Mouse (Mus musculus) hindbrain, embryonic 13.5 days (tissue): ENCODE results near the gene Ppara. TPM values are rescaled to one million over a fixed set of nuclear protein-coding genes. Genes with fewer than 3 reads are reported as not detected.

Experiments
- ATAC-seq: fragments of 200-750 bp; cut with Nextera tagmentation; 2 replicates; pipeline ENCODE4 v1.8.0; 2017; ENCODE audit warnings: moderate TSS enrichment; ENCODE audit not compliant: low FRiP score
- H3K27ac ChIP-seq: fragments of 300-500 bp; sonication (generic); 2 replicates; pipeline ENCODE4 v1.5.1; 2015; ENCODE audit warnings: inconsistent platforms, mild to moderate bottlenecking, moderate library complexity
- H3K27me3 ChIP-seq: fragments of 300-500 bp; sonication (generic); 2 replicates; pipeline ENCODE4 v1.6.1; 2015; ENCODE audit warnings: mild to moderate bottlenecking, inconsistent platforms
- H3K36me3 ChIP-seq: fragments of 300-500 bp; sonication (generic); 2 replicates; pipeline ENCODE4 v1.6.1; 2015; ENCODE audit warnings: mild to moderate bottlenecking, inconsistent platforms
- H3K4me1 ChIP-seq: fragments of 300-500 bp; sonication (generic); replicated peaks from 2 replicates; pipeline ENCODE4 v1.6.1; 2015; ENCODE audit warnings: inconsistent platforms
- H3K4me2 ChIP-seq: fragments of 300-500 bp; sonication (generic); 2 replicates; pipeline ENCODE4 v1.6.1; 2015; ENCODE audit warnings: inconsistent platforms, mild to moderate bottlenecking, moderate library complexity
- H3K4me3 ChIP-seq: fragments of 300-500 bp; sonication (generic); 2 replicates; pipeline ENCODE4 v1.5.1; 2015; ENCODE audit warnings: mild to moderate bottlenecking, inconsistent platforms
- H3K9ac ChIP-seq: fragments of 300-500 bp; sonication (generic); 2 replicates; pipeline ENCODE4 v1.6.1; 2015; ENCODE audit warnings: mild to moderate bottlenecking, inconsistent platforms
- H3K9me3 ChIP-seq: fragments of 300-500 bp; sonication (generic); 2 replicates; pipeline ENCODE4 v1.6.1; 2016; ENCODE audit warnings: inconsistent platforms
- WGBS: fragments of 180-500 bp; shearing (Covaris S2); methylation state at CpG from one replicate; pipeline ENCODE4 v1.1.7; 2015; 5-methylcytosine and 5-hydroxymethylcytosine counted together
- polyA plus RNA-seq: library from polyadenylated mRNA; unstranded; fragments of >200 nt; fragmentation: Nextera tagmentation; extraction: Ambion mirVana; gene quantifications from 2 replicates; pipeline ENCODE4 v1.2.1, GENCODE M21; 2015

Ppara gene
- polyA plus RNA-seq, result 1.2 and 1.7 TPM in 2 replicates

GRCm38 (mm10) chr15:85734571-85735033 is at the start of gene Ppara:
Gene Ppara (plus strand): TSS chr15:85734983.
- H3K4me3 ChIP-seq, result peak within 1 kb of the TSS; percentile 58
- peaks cover 18% of the 10 kb centered on the region for H3K4me1 ChIP-seq
- WGBS, result 5% methylated on average over 25 of the region's 28 CpGs
- no peak for ATAC-seq
- H3K27ac ChIP-seq, result no peak within 1 kb of the TSS
- H3K36me3 ChIP-seq, result no peaks in the 10 kb centered on the region
- H3K4me2 ChIP-seq, result peak within 1 kb of the TSS; percentile 82
- H3K9ac ChIP-seq, result peak within 1 kb of the TSS; percentile 64
- H3K27me3 ChIP-seq, result peaks cover 86% of the 10 kb centered on the region
- no peaks in the 10 kb centered on the region for H3K9me3 ChIP-seq

DNA sequence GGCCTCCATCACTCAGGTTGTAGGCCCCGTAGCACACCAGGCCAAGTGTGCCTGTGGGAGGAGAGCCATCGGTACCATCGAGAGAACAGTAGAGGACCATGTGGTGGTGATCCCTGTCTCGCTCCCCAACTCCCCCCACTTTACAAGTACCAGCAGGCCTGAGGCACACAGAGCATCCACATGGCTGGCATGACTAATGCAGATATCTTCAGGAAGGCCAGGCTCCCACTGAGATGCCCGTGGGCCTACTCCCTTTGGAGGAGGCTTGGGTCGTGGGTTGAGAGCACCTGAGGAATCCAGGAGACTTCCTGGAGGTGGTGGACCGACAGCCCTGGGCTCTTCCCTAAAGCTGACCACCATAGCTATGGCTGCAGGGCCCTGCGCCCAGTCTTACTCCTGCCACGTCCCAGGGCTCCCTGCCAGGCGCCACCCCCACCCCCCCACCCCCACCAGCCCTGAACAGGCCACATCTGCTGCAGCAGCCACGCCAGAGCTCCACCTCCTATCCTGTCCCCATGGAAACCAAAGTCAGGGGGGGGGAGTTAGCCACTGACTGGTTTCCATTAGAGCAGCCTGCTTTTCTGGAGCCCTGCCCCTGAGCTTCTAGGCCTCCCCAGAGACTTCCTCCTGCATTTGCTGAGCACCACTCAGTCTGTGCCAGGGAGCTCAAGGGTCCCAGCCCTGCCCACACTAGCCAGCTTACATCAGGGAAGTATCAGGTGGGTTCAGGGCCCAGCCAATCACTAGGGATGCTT is 48.0 kb upstream of the Ppara start:
- ATAC-seq, result peak; percentile 83
- Histone ChIP-seq H3K36me3 (peaks cover 54% of the 10 kb centered on the region), H3K9me3 (no peaks in the 10 kb centered on the region), H3K9ac (peak overlapping the region; percentile 46; the same call in 1 of the 2 replicates), H3K4me1 (peaks cover 80% of the 10 kb centered on the region), H3K27ac (peak overlapping the region; percentile 81), H3K4me3 (no peak overlapping the region), H3K4me2 (0 out of 2 replicates have a peak overlapping the region, but pooled peaks have one; percentile 8), H3K27me3 (no peaks in the 10 kb centered on the region)
- WGBS, result 44% methylated on average over 11 of the region's 11 CpGs

- Histone ChIP-seq H3K4me2 (no peak overlapping the region), H3K9me3 (no peaks in the 10 kb centered on the region), H3K27me3 (no peaks in the 10 kb centered on the region), H3K36me3 (peaks cover 62% of the 10 kb centered on the region), H3K27ac (peak overlapping the region; percentile 81), H3K4me1 (peaks cover 74% of the 10 kb centered on the region), H3K9ac (peak overlapping the region; percentile 11; the same call in 1 of the 2 replicates), H3K4me3 (no peak overlapping the region)
- WGBS, result 77% methylated on average over 15 of the region's 15 CpGs
- ATAC-seq, result no peak
Observed at GRCm38 (mm10) chr15:85687630-85688410, 47.0 kb upstream of the Ppara start.

GRCm38 (mm10) chr15:85688734-85689133 is 46.0 kb upstream of the Ppara start:
- peaks cover 65% of the 10 kb centered on the region for H3K36me3 ChIP-seq
- WGBS, result 36% methylated on average over 6 of the region's 6 CpGs
- peak overlapping the region; percentile 81 for H3K27ac ChIP-seq
- H3K27me3 ChIP-seq, result 0 out of 2 replicates have a peak, but pooled peaks cover under 1% of the 10 kb centered on the region
- no peaks in the 10 kb centered on the region for H3K9me3 ChIP-seq
- H3K9ac ChIP-seq, result peak overlapping the region; percentile 11; the same call in 1 of the 2 replicates
- no peak for ATAC-seq
- H3K4me2 ChIP-seq, result no peak overlapping the region
- no peak overlapping the region for H3K4me3 ChIP-seq
- H3K4me1 ChIP-seq, result peaks cover 66% of the 10 kb centered on the region

DNA sequence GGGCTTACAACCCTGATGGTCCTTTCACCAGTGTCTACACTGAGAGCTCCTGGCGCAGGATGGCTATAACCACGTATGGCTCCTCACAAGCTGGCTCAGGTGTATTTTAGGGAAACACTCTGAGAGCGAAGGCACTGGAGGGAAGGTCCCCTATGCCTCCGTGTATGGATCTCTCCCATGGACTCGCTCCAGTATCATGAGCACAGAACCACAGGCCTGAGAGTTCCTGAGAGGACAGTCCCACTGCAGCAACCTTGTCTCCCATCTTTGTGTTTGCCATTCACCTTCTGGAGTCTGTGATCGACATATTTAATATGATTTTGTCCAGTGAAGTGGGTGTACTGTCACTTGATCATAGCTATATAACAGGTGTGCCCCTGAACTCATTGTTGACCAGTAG is 45.3 kb upstream of the Ppara start:
- Histone ChIP-seq H3K4me1 (peaks cover 58% of the 10 kb centered on the region), H3K36me3 (peaks cover 65% of the 10 kb centered on the region), H3K9ac (no peak overlapping the region), H3K27ac (peak overlapping the region; percentile 81; the same call in 1 of the 2 replicates), H3K4me2 (no peak overlapping the region), H3K27me3 (peaks cover 5% of the 10 kb centered on the region; the same call in 1 of the 2 replicates), H3K9me3 (no peaks in the 10 kb centered on the region), H3K4me3 (no peak overlapping the region)
- ATAC-seq, result no peak
- 87% methylated on average over 6 of the region's 6 CpGs for WGBS

DNA sequence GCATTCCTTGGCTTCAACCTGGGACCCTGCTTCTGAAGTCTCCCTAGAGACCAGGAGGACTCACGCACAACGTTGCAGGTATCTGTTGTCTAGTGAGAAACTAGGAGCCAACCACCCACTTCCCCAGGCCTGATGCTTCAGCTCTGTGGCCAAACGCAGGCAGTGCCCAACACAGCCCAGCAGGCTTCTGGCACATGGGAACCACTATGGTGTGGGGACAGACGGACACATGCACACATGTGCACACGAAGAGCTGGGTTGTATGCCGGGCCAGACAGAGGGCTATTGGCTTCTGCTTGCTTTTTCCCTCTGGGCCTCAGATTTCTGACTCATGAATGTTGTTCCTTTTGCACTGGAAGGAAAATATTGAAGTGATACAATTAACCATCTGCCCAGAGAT is 44.7 kb upstream of the Ppara start:
- no peak overlapping the region for H3K4me3 ChIP-seq
- no peak overlapping the region for H3K4me2 ChIP-seq
- H3K9ac ChIP-seq, result no peak overlapping the region
- H3K9me3 ChIP-seq, result no peaks in the 10 kb centered on the region
- peaks cover 5% of the 10 kb centered on the region; the same call in 1 of the 2 replicates for H3K27me3 ChIP-seq
- ATAC-seq, result no peak
- H3K4me1 ChIP-seq, result peaks cover 52% of the 10 kb centered on the region
- no peak overlapping the region for H3K27ac ChIP-seq
- peaks cover 65% of the 10 kb centered on the region for H3K36me3 ChIP-seq
- WGBS, result 81% methylated on average over 6 of the region's 6 CpGs

DNA sequence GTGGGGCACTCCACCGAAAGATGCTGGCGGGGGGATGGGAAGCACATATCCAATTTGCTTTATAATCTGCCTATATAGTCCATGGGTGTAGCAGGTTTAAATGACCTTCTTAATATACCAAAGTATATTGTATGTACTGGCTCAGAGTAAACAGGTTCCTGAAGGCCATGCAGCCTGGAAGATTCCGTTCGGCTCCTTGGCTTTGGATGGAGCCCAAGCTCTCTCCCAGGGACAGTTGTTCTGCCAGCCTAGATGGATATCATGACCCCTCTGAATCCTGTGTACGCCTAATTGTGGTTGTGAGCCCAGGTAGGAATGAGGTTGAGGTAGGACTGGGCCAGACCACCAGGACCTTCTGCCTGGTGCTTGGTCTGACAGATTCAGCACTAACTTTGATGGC is 43.9 kb upstream of the Ppara start:
- no peak overlapping the region for H3K4me3 ChIP-seq
- H3K9me3 ChIP-seq, result no peaks in the 10 kb centered on the region
- H3K4me2 ChIP-seq, result no peak overlapping the region
- H3K9ac ChIP-seq, result no peak overlapping the region
- H3K4me1 ChIP-seq, result peaks cover 44% of the 10 kb centered on the region
- WGBS, result 93% methylated on average over 5 of the region's 5 CpGs
- no peak for ATAC-seq
- peaks cover 66% of the 10 kb centered on the region for H3K36me3 ChIP-seq
- H3K27me3 ChIP-seq, result peaks cover 5% of the 10 kb centered on the region; the same call in 1 of the 2 replicates
- H3K27ac ChIP-seq, result no peak overlapping the region

- no peak overlapping the region for H3K4me2 ChIP-seq
- H3K27me3 ChIP-seq, result peaks cover 5% of the 10 kb centered on the region; the same call in 1 of the 2 replicates
- no peak overlapping the region for H3K27ac ChIP-seq
- 94% methylated on average over 3 of the region's 3 CpGs for WGBS
- ATAC-seq, result no peak
- no peak overlapping the region for H3K9ac ChIP-seq
- peaks cover 22% of the 10 kb centered on the region for H3K4me1 ChIP-seq
- peaks cover 78% of the 10 kb centered on the region for H3K36me3 ChIP-seq
- H3K9me3 ChIP-seq, result no peaks in the 10 kb centered on the region
- H3K4me3 ChIP-seq, result no peak overlapping the region
Observed at GRCm38 (mm10) chr15:85693115-85693514, 41.7 kb upstream of the Ppara start.

GRCm38 (mm10) chr15:85693819-85694218 is 41.0 kb upstream of the Ppara start:
- Histone ChIP-seq H3K27me3 (peaks cover 5% of the 10 kb centered on the region; the same call in 1 of the 2 replicates), H3K27ac (no peak overlapping the region), H3K4me3 (no peak overlapping the region), H3K4me2 (no peak overlapping the region), H3K9ac (no peak overlapping the region), H3K4me1 (peaks cover 15% of the 10 kb centered on the region), H3K9me3 (no peaks in the 10 kb centered on the region), H3K36me3 (peaks cover 81% of the 10 kb centered on the region)
- WGBS, result 80% methylated on average over 2 of the region's 2 CpGs
- ATAC-seq, result no peak

DNA sequence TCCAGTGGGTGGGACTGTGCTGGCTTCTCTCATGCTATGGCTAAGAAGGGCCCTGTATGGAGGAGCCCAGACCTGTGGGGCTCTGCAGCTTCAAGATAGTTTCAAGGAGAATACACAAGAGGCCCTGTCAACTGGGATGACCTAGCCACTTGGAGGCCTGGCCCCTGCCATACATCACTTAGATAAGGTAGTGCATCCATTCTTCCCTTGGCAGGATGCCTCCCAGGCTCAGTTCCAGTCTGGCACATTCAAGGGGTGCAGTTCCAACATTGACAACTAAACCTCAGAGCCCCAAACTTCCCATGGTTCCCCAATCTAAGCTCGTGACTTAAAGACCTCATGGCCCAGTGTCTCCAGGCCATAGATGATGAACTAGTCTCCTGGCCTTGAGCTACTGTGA is 40.4 kb upstream of the Ppara start:
- Histone ChIP-seq H3K4me1 (peaks cover 14% of the 10 kb centered on the region), H3K9me3 (no peaks in the 10 kb centered on the region), H3K9ac (no peak overlapping the region), H3K27me3 (peaks cover 5% of the 10 kb centered on the region; the same call in 1 of the 2 replicates), H3K27ac (no peak overlapping the region), H3K36me3 (peaks cover 84% of the 10 kb centered on the region), H3K4me3 (no peak overlapping the region), H3K4me2 (no peak overlapping the region)
- 93% methylated on average over 1 of the region's 1 CpGs for WGBS
- no peak for ATAC-seq

GRCm38 (mm10) chr15:85695304-85695703 is 39.5 kb upstream of the Ppara start:
- no peak overlapping the region for H3K27ac ChIP-seq
- WGBS, result 92% methylated on average over 4 of the region's 4 CpGs
- peaks cover 5% of the 10 kb centered on the region; the same call in 1 of the 2 replicates for H3K27me3 ChIP-seq
- H3K36me3 ChIP-seq, result peaks cover 85% of the 10 kb centered on the region
- no peak for ATAC-seq
- H3K9ac ChIP-seq, result no peak overlapping the region
- H3K4me2 ChIP-seq, result no peak overlapping the region
- peaks cover 14% of the 10 kb centered on the region for H3K4me1 ChIP-seq
- H3K9me3 ChIP-seq, result no peaks in the 10 kb centered on the region
- H3K4me3 ChIP-seq, result no peak overlapping the region

DNA sequence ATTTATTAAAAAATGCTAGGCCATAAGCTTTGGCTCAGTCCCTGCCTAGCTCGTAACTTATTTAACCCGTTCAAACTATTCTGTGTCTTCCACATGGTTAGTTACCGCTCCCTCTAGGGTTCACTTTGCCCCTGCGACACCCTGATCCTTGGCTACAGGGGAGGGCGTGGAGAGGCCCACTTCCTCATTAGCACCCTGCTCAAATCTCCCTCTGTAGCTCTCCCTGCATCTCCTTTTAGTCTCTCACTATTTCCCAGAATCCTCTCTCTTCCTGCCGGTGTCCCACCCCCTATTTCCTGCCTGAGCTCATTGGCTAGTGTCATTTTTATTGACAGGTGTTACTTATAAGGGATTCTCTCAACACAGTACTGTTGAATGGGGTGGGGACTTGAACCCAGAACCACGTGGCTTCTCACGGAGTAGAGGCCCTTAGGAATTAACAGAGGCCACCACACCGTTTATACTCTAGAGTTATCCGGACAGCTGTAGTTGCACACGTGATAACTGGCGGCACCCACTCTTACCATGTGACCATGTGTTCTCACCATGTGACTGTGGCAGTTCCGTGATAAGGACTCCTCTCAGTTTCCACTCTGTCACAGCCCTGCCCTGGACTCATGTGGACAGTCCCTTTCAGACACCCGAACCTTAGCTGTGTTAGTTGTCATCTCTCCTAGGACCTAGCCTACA is 36.3 kb upstream of the Ppara start:
- 92% methylated on average over 14 of the region's 14 CpGs for WGBS
- Histone ChIP-seq H3K4me3 (no peak overlapping the region), H3K4me1 (peaks cover 43% of the 10 kb centered on the region), H3K9me3 (no peaks in the 10 kb centered on the region), H3K36me3 (peaks cover 97% of the 10 kb centered on the region), H3K27me3 (peaks cover 5% of the 10 kb centered on the region; the same call in 1 of the 2 replicates), H3K27ac (no peak overlapping the region), H3K4me2 (no peak overlapping the region), H3K9ac (no peak overlapping the region)
- ATAC-seq, result no peak
